Mouse (Mus musculus): ENCODE results near the gene Tspan7.

- TF ChIP-seq CTCF (IDR thresholded peaks at IDR 0.05; ENCODE audit: extremely low read depth, insufficient read depth, low read length): no peak
- no peak for TF ChIP-seq POLR2A (IDR thresholded peaks at IDR 0.05; ENCODE audit: extremely low read depth, insufficient read depth, low read length)
Measured at GRCm38 (mm10) chrX:10514971-10515370, 30.0 kb downstream of the Tspan7 start.
